In the genomic region with DNA sequence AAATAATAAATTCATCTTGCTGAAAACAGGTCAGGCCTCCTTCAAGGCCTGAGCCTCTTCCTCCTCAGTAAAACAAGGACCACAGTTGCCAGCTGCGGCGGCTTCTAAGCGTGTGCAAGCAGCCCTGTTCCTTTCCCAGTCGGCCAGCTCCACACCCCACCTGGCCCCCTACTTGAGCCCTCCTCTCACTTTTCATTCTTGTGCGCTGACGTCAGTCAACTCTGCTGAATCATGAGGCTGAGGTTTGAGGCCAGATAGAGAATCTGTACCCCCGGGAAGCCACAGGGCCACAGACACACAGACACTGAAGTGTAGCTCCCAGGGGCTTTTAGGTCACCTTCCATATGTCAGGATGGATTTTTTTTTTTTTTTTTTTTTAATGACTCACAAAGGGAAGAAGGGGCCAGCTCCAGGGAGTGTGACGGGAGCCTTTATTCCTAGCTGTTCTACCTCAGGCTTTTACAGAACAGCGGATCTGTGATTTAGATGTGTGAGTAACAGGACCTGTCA, we compare ENCODE assay signal across 12 mouse cellular contexts. TPM values are rescaled to one million over a fixed set of nuclear protein-coding genes. Genes with fewer than 3 reads are reported as not detected.
DNase-seq lines count a peak whose midpoint lies in the region; ATAC-seq and TF ChIP-seq lines count a peak whose summit lies in the region.
"Had no signal": no experiment of that assay in that cellular context is flagged by ENCODE, and none has a peak within 500 bp of the region (broad histone marks: within the 10 kb centered on the region; RNA-seq: fewer than 3 reads in every experiment).

No protein-coding gene starts in this region.

- H3K9me3 ChIP-seq in heart, embryonic 14.5 days (ENCODE audit: control insufficient read depth, low read length) = no peaks in the 10 kb centered on the region
- H3K9me3 ChIP-seq in ES-E14 (ENCODE audit: control insufficient read depth, insufficient read depth, low read depth, low read length) = no peaks in the 10 kb centered on the region
- H3K9me3 ChIP-seq in limb, embryonic 11.5 days (ENCODE audit: control insufficient read depth, low read length) = no peaks in the 10 kb centered on the region

- no peak for DNase-seq in heart, adult 18-20 months
- DNase-seq in 3134 (ENCODE audit: extremely low read depth, insufficient read length, low spot score) = peak; percentile 87
- DNase-seq in ES-E14 (ENCODE audit: low read depth, low spot score) = no peak
- peak; percentile 52 for DNase-seq in limb, embryonic 11.5 days (ENCODE audit: low spot score)
- DNase-seq in urinary bladder, adult 18-20 months (ENCODE audit: low spot score in 2 of 2) = no peak
- no peak for DNase-seq in ovary, postnatal 14 days (ENCODE audit: low spot score)
- DNase-seq: heart, postnatal 36 days; layer of hippocampus, adult 9-11 months had no signal

- no peaks in the 10 kb centered on the region for H3K27me3 ChIP-seq in heart, embryonic 14.5 days (ENCODE audit: control insufficient read depth, insufficient read depth, low read length)
- H3K27me3 ChIP-seq in limb, embryonic 11.5 days (ENCODE audit: control insufficient read depth, insufficient read depth, low read length) = no peaks in the 10 kb centered on the region

- peak overlapping the region; percentile 89 for H3K9ac ChIP-seq in heart, embryonic 14.5 days (ENCODE audit: low read length)
- H3K9ac ChIP-seq in ES-E14 (ENCODE audit: insufficient read depth, low read depth, low read length, poor library complexity, severe bottlenecking) = no peak overlapping the region
- no peak overlapping the region for H3K9ac ChIP-seq in limb, embryonic 11.5 days (ENCODE audit: low read length)

- H3K27ac ChIP-seq in heart, embryonic 14.5 days (replicated peaks in 1 of 2; ENCODE audit: control insufficient read depth in 1 of 2, insufficient read depth in 1 of 2, low read depth in 2 of 2, low read length in 2 of 2) = peak overlapping the region; percentile 64 to 84
- no peak overlapping the region for H3K27ac ChIP-seq in ES-E14 (ENCODE audit: insufficient read depth, low read depth, low read length, poor library complexity, severe bottlenecking)
- no peak overlapping the region for H3K27ac ChIP-seq in limb, embryonic 11.5 days (replicated peaks; ENCODE audit: low read depth, low read length)
- H3K27ac ChIP-seq: macrophage had no signal

- peaks cover 40 to 61% of the 10 kb centered on the region in 2 experiments for H3K4me1 ChIP-seq in heart, embryonic 14.5 days (ENCODE audit: control insufficient read depth in 2 of 2, insufficient read depth in 2 of 2, low read length in 2 of 2)
- peaks cover 5 to 9% of the 10 kb centered on the region in 2 experiments; a peak in 2 of 4 replicates for H3K4me1 ChIP-seq in ES-E14 (ENCODE audit: control insufficient read depth in 2 of 2, insufficient read depth in 2 of 2, low read length in 2 of 2, poor library complexity in 1 of 2)
- H3K4me1 ChIP-seq in limb, embryonic 11.5 days (ENCODE audit: control insufficient read depth, insufficient read depth, low read length) = peaks cover 32% of the 10 kb centered on the region

- no peak overlapping the region for H3K4me3 ChIP-seq in heart, embryonic 14.5 days (ENCODE audit: control insufficient read depth in 1 of 2, insufficient read depth in 1 of 2, low read depth in 1 of 2, low read length in 2 of 2)
- no peak overlapping the region for H3K4me3 ChIP-seq in ES-E14 (ENCODE audit: insufficient read depth in 1 of 2, low read depth in 1 of 2, low read length in 2 of 2, poor library complexity in 1 of 2, severe bottlenecking in 1 of 2)
- H3K4me3 ChIP-seq in limb, embryonic 11.5 days (ENCODE audit: low read depth, low read length) = no peak overlapping the region

- peak overlapping the region; percentile 94 for H3K4me2 ChIP-seq in heart, embryonic 14.5 days (ENCODE audit: low read length)
- H3K4me2 ChIP-seq in limb, embryonic 11.5 days (ENCODE audit: low read depth, severe bottlenecking) = peak overlapping the region; percentile 12; the same call in 1 of the 2 replicates

- in situ Hi-C loops in ES-E14 (cut with MboI; ENCODE audit: low sequenced_read_pairs in 2 of 2, unreplicated experiment in 2 of 2) = loop anchor here in 1 of 2 experiments (10.0 kb wide), 1 partner anchor 367 kb away; a partner anchor contains a TSS

- no peaks in the 10 kb centered on the region for H3K36me3 ChIP-seq in heart, embryonic 14.5 days (ENCODE audit: control insufficient read depth, insufficient read depth, low read length)
- no peaks in the 10 kb centered on the region for H3K36me3 ChIP-seq in ES-E14 (ENCODE audit: control insufficient read depth, insufficient read depth, low read length, poor library complexity, severe bottlenecking)
- H3K36me3 ChIP-seq in limb, embryonic 11.5 days (ENCODE audit: control insufficient read depth, insufficient read depth, low read length) = no peaks in the 10 kb centered on the region

- 20% methylated on average over 9 of the region's 9 CpGs for WGBS in heart, embryonic 14.5 days
- 51% methylated on average over 9 of the region's 9 CpGs for WGBS in limb, embryonic 11.5 days

- no peak for ATAC-seq in heart, embryonic 14.5 days (ENCODE audit: insufficient number of reproducible peaks, insufficient read depth, low FRiP score, low read depth)
- no peak for ATAC-seq in limb, embryonic 11.5 days (ENCODE audit: insufficient number of reproducible peaks, low FRiP score, low TSS enrichment, low read depth)
- no peak for ATAC-seq in megakaryocyte-erythroid progenitor cell, adult 5-6 weeks (replicated peaks; ENCODE audit: low FRiP score, low TSS enrichment, poor library complexity, severe bottlenecking)

TF ChIP-seq in ES-E14, 5 proteins besides CTCF, POLR2A, EP300 and RAD21:
- no peak for TF ChIP-seq CHD2 (IDR thresholded peaks at IDR 0.05; ENCODE audit: low read depth, low read length)
- no peak for TF ChIP-seq ZC3H11A (IDR thresholded peaks at IDR 0.05; ENCODE audit: borderline replicate concordance, low read depth, low read length)
- TF ChIP-seq HCFC1 (IDR thresholded peaks at IDR 0.05; ENCODE audit: borderline replicate concordance, insufficient read depth, low read length) = no peak
- TF ChIP-seq ZNF384 (IDR thresholded peaks at IDR 0.05; ENCODE audit: low read depth, low read length) = 0 out of 2 replicates have a peak, but pooled peaks have one; percentile 33
- TF ChIP-seq MAFK (IDR thresholded peaks at IDR 0.05; ENCODE audit: insufficient read depth, low read depth, low read length) = no peak

RNA-seq across cellular contexts. Expression of a gene that starts 3.4 kb away (rescaled TPM):
- 4.0 and 4.3 TPM in 2 replicates for polyA plus RNA-seq in heart, embryonic 14.5 days (2014; fragmentation: Nextera tagmentation; extraction: Ambion mirVana)
- total RNA-seq in heart, adult 18-20 months (2021) = under 1 TPM; 0.35 to 0.75 TPM
- 2.4 and 2.5 TPM in 2 replicates for total RNA-seq in ES-E14 (2012; rRNA removed)
- 5.2 and 5.5 TPM in 2 replicates for polyA plus RNA-seq in limb, embryonic 11.5 days (2014; fragmentation: Nextera tagmentation; extraction: Ambion mirVana)
- total RNA-seq in megakaryocyte-erythroid progenitor cell, adult 5-6 weeks (2014; fragmentation: Nextera tagmentation) = 0.39 and 1.4 TPM in 2 replicates
- total RNA-seq in megakaryocyte-erythroid progenitor cell, adult 5-6 weeks (2017) = 0.80 and 1.1 TPM in 2 replicates

RNA-seq across cellular contexts. Expression of a gene that starts 6.5 kb away (rescaled TPM):
- not detected in 2 replicates for polyA plus RNA-seq in heart, embryonic 14.5 days (2014; fragmentation: Nextera tagmentation; extraction: Ambion mirVana)
- not detected for total RNA-seq in heart, adult 18-20 months (2021)
- not detected in 2 replicates for total RNA-seq in ES-E14 (2012; rRNA removed)
- not detected in 2 replicates for polyA plus RNA-seq in limb, embryonic 11.5 days (2014; fragmentation: Nextera tagmentation; extraction: Ambion mirVana)
- not detected in 2 replicates for total RNA-seq in megakaryocyte-erythroid progenitor cell, adult 5-6 weeks (2014; fragmentation: Nextera tagmentation)
- not detected in 2 replicates for total RNA-seq in megakaryocyte-erythroid progenitor cell, adult 5-6 weeks (2017)
- total RNA-seq: common myeloid progenitor, adult 5-6 weeks; heart, postnatal 36 days had no signal
- polyA plus RNA-seq: macrophage had no signal

RNA-seq across cellular contexts. Expression of a gene that starts 8.8 kb away (rescaled TPM):
- polyA plus RNA-seq in heart, embryonic 14.5 days (2014; fragmentation: Nextera tagmentation; extraction: Ambion mirVana) = not detected in 2 replicates
- not detected for total RNA-seq in heart, adult 18-20 months (2021)
- total RNA-seq in ES-E14 (2012; rRNA removed) = not detected in 2 replicates
- not detected in 2 replicates for polyA plus RNA-seq in limb, embryonic 11.5 days (2014; fragmentation: Nextera tagmentation; extraction: Ambion mirVana)
- not detected in 2 replicates for total RNA-seq in megakaryocyte-erythroid progenitor cell, adult 5-6 weeks (2014; fragmentation: Nextera tagmentation)
- total RNA-seq in megakaryocyte-erythroid progenitor cell, adult 5-6 weeks (2017) = not detected in 2 replicates
- total RNA-seq: common myeloid progenitor, adult 5-6 weeks; heart, postnatal 36 days had no signal
- polyA plus RNA-seq: macrophage had no signal

RNA-seq across cellular contexts. Expression of a gene that starts 14.0 kb away (rescaled TPM):
- not detected in 2 replicates for polyA plus RNA-seq in heart, embryonic 14.5 days (2014; fragmentation: Nextera tagmentation; extraction: Ambion mirVana)
- total RNA-seq in heart, adult 18-20 months (2021) = not detected
- not detected in 2 replicates for total RNA-seq in ES-E14 (2012; rRNA removed)
- not detected in 2 replicates for polyA plus RNA-seq in limb, embryonic 11.5 days (2014; fragmentation: Nextera tagmentation; extraction: Ambion mirVana)
- not detected in 2 replicates for total RNA-seq in megakaryocyte-erythroid progenitor cell, adult 5-6 weeks (2014; fragmentation: Nextera tagmentation)
- total RNA-seq in megakaryocyte-erythroid progenitor cell, adult 5-6 weeks (2017) = not detected in 2 replicates
- total RNA-seq: common myeloid progenitor, adult 5-6 weeks; heart, postnatal 36 days had no signal
- polyA plus RNA-seq: macrophage had no signal

RNA-seq across cellular contexts. Expression of a gene that starts 23.7 kb away (rescaled TPM):
- not detected in 2 replicates for polyA plus RNA-seq in heart, embryonic 14.5 days (2014; fragmentation: Nextera tagmentation; extraction: Ambion mirVana)
- not detected for total RNA-seq in heart, adult 18-20 months (2021)
- total RNA-seq in ES-E14 (2012; rRNA removed) = not detected in 2 replicates
- not detected in 2 replicates for polyA plus RNA-seq in limb, embryonic 11.5 days (2014; fragmentation: Nextera tagmentation; extraction: Ambion mirVana)
- total RNA-seq in megakaryocyte-erythroid progenitor cell, adult 5-6 weeks (2014; fragmentation: Nextera tagmentation) = not detected in 2 replicates
- total RNA-seq in megakaryocyte-erythroid progenitor cell, adult 5-6 weeks (2017) = not detected in 2 replicates
- total RNA-seq: common myeloid progenitor, adult 5-6 weeks; heart, postnatal 36 days had no signal
- polyA plus RNA-seq: macrophage had no signal

Comparison
In these comparisons a context has a peak if more than half of its experiments do, and no peak if none do; other contexts are left out.
1. H3K27ac ChIP-seq: peak in heart, embryonic 14.5 days (2 of 2); none in ES-E14 (single experiment) and limb, embryonic 11.5 days (single experiment).
2. DNase-seq: peak in 3134 (single experiment) and limb, embryonic 11.5 days (single experiment); none in heart, adult 18-20 months (0 of 2), ES-E14 (single experiment), urinary bladder, adult 18-20 months (0 of 2) and ovary, postnatal 14 days (single experiment).